Mouse (Mus musculus) kidney, adult 18-20 months (tissue): ENCODE data around the gene Snx25.

ENCODE experiments used
- DNase-seq: peaks from one replicate; pipeline ENCODE4 v3.0.0; 2021

Gene Snx25

DNA sequence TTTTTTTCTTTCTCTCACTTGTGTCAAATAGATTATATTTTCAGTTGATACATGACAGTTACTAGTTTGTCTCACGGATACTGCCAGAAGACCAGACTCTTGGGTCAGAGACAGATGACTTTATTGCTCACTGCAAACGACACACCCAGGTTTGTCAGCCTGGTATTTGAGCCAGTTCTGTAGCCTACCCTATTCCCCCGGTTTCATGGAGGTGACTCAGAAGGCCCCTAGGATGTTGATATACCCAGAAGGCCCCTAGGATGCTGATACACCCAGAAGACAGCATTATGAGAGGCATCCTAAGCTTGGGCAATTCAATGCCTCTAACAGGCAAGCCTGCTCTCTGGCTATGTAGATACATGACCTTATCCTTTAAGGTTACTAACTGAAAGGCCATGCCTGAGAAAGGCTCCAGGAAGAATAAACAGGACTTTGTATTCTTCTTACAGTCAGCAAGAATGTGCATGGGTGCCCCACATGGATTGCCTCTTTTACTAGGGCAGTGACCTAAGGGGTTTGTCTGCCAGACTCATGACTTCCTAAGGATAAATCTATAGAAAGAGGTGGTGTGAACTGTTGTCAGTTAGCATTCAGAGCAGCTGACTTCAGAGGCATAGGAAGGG lies 144.8 kb downstream of the Snx25 start:
- no peak for DNase-seq

GRCm38 (mm10) chr8:46005596-46005995 lies 146.4 kb downstream of the Snx25 start, which contains the start of gene Ankrd37:
Ankrd37 (minus strand) TSS chr8:46005707.
- DNase-seq = no peak

GRCm38 (mm10) chr8:45999784-46000705 lies 151.9 kb downstream of the Snx25 start:
- peak; percentile 99 for DNase-seq

DNA sequence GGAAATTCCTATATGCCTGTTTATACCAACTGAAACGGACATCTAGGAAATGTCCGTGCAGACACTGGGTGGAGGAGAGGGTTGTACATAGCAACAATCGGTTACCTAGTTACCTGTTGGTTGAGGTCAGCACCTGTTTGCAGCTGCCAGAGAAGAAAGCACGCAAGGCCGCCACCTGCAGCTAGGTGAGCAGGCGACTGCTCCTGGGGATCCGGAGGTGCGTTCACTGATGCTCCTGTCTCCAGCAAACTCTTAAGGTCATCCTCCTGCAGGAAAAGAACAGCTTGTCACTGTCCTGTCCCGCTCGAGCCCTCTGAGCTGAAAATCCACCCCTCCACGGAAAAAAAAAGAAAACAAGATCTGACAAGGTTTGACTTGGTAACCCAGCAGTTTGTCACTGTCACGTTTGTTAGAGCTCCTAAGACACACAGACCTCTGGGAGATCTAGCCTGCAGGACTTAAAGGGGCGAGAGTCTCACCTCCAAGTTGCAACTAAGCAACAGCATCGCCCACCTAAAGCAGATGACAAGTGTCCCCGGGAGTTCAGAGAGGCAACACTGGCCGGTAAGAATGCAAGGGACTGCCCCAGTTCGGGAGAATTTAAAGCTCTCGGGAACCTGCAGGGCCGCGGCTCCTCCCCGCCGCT lies 152.7 kb downstream of the Snx25 start, which contains the start of gene Lrp2bp:
Lrp2bp (plus strand) TSS at position 166 of the 646 bp plus-strand sequence.
- peak; percentile 49 for DNase-seq

GRCm38 (mm10) chr8:45998228-45998627 lies 153.7 kb downstream of the Snx25 start:
- DNase-seq = no peak

- DNase-seq = no peak
Observed at GRCm38 (mm10) chr8:45995576-45995975, 156.4 kb downstream of the Snx25 start.

- no peak for DNase-seq
Observed at GRCm38 (mm10) chr8:45994111-45994510, 157.8 kb downstream of the Snx25 start.

GRCm38 (mm10) chr8:45990631-45991310 lies 161.2 kb downstream of the Snx25 start:
- DNase-seq = no peak

DNA sequence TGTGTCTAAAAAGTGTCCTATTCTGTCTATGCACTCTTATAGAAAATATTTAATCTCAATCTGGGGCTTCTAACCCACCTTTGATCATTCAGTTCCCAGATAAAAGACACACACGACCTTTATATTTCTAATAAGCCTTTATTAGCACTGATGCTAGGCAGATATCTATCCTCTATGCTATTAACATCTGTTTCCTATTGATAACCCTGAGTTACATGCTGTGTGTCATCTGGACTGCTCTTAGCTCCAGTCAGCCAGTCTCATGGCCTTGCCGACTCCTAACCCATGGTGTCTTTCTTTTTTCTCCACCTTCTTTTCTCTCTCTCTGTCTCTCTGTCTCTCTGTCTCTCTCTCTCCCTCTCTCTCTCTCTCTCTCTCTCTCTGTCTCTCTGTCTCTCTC lies 163.8 kb downstream of the Snx25 start:
- no peak for DNase-seq

DNA sequence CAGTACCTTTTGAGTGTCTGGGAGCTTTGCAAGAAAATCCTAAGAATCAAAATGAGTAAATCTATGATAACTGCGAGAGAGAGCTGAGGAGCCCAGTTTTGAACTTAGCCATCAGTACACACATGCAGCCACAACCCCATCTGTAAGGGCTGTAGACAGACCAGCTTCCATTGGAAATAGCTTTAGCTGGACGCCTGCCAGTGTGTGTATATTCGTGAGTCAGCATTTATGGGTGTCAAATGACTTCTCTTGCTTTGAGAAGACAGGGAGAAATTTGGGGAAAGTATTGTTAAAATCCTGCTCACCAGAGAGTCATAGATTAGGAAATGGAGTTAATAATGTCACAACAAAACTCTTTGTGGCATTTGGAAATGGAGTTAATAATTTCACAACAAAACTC lies 165.3 kb downstream of the Snx25 start:
- DNase-seq = no peak
